8 mouse cellular contexts compared by ENCODE assay signal in the genomic region with DNA sequence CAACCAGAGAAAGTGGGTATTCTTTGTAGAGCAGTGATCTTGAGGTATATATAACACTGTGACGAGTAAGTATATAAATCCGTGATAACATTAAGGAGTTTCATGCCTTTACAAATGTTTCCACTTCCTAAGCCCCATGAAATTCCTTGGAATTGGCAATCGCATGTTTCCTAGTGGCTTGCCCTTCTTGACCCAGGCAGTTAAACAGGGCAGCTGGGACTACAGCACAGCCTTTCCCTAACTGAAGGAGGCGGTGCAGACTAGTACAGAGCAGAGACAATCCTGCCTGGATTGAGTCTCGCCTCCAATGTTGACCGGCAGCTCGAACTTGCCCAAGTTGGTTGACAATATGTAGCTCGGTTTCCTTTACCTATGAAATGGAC. TPM values are rescaled to one million over a fixed set of nuclear protein-coding genes. Genes with fewer than 3 reads are reported as not detected.
DNase-seq lines count a peak whose midpoint lies in the region; ATAC-seq and TF ChIP-seq lines count a peak whose summit lies in the region.

No protein-coding gene starts in this region.

- peak overlapping the region; percentile 90 for H3K4me3 ChIP-seq in heart, embryonic 12.5 days
- H3K4me3 ChIP-seq in kidney, postnatal 0 days (replicated peaks; ENCODE audit: low read depth, low read length): peak overlapping the region; percentile 79

- peak overlapping the region; percentile 94 for H3K4me2 ChIP-seq in heart, embryonic 12.5 days
- H3K4me2 ChIP-seq in kidney, postnatal 0 days (ENCODE audit: low read length): peak overlapping the region; percentile 83

- under 1% methylated on average over 8 of the region's 8 CpGs for WGBS in heart, embryonic 12.5 days
- 1% methylated on average over 8 of the region's 8 CpGs for WGBS in kidney, postnatal 0 days

- H3K9me3 ChIP-seq in heart, embryonic 12.5 days (replicated peaks): no peaks in the 10 kb centered on the region
- no peaks in the 10 kb centered on the region for H3K9me3 ChIP-seq in kidney, postnatal 0 days (replicated peaks; ENCODE audit: low read length)

- peak overlapping the region; percentile 97 for H3K27ac ChIP-seq in heart, embryonic 12.5 days (ENCODE audit: poor library complexity, severe bottlenecking)
- peak overlapping the region; percentile 93 for H3K27ac ChIP-seq in kidney, postnatal 0 days

- TF ChIP-seq CTCF in kidney, postnatal 0 days (IDR thresholded peaks at IDR 0.05; ENCODE audit: low read depth): peak; percentile 54

- DNase-seq in frontal cortex, postnatal 25 days (ENCODE audit: low spot score in 2 of 2): no peak
- DNase-seq in R1 (ENCODE audit: low read depth, low spot score): peak; percentile 75
- DNase-seq in embryo, embryonic 10.5 days (ENCODE audit: low spot score): peak; percentile 79
- peak; percentile 79 for DNase-seq in kidney, postnatal 0 days (ENCODE audit: low spot score)
- DNase-seq in lung, postnatal 4 days: peak; percentile 38 to 52
- DNase-seq in spleen, postnatal 4 days (ENCODE audit: low spot score in 2 of 2): peak; percentile 40 to 72

- H3K9ac ChIP-seq in heart, embryonic 12.5 days: peak overlapping the region; percentile 93
- peak overlapping the region; percentile 77 for H3K9ac ChIP-seq in kidney, postnatal 0 days (ENCODE audit: low read depth, low read length)

- H3K36me3 ChIP-seq in heart, embryonic 12.5 days: peaks cover 15% of the 10 kb centered on the region
- 0 out of 2 replicates have a peak, but pooled peaks cover 8% of the 10 kb centered on the region for H3K36me3 ChIP-seq in kidney, postnatal 0 days (ENCODE audit: insufficient read depth, low read length)

- peaks cover 39% of the 10 kb centered on the region for H3K4me1 ChIP-seq in heart, embryonic 12.5 days (replicated peaks)
- peaks cover 8% of the 10 kb centered on the region; the same call in 1 of the 2 replicates for H3K4me1 ChIP-seq in kidney, postnatal 0 days (replicated peaks; ENCODE audit: insufficient read depth, low read length)

- ATAC-seq in frontal cortex, adult (ENCODE audit: low TSS enrichment): 0 out of 2 replicates have a peak, but pooled peaks have one; percentile 35
- peak; percentile 72; the same call in 1 of the 2 replicates for ATAC-seq in heart, embryonic 12.5 days (ENCODE audit: insufficient number of reproducible peaks, low FRiP score)
- ATAC-seq in kidney, postnatal 0 days (replicated peaks; ENCODE audit: low FRiP score, low read depth): peak; percentile 50; the same call in 1 of the 2 replicates

- no peaks in the 10 kb centered on the region for H3K27me3 ChIP-seq in heart, embryonic 12.5 days (replicated peaks)
- H3K27me3 ChIP-seq in kidney, postnatal 0 days (ENCODE audit: insufficient read depth, low read length): no peaks in the 10 kb centered on the region

RNA-seq across cellular contexts. Expression of a gene that starts 6.9 kb away (rescaled TPM):
- polyA plus RNA-seq in heart, embryonic 12.5 days (2016; fragmentation: Nextera tagmentation; extraction: Ambion mirVana): 0.31 and 0.39 TPM in 2 replicates
- 0.14 and 0.20 TPM in 2 replicates for polyA plus RNA-seq in kidney, postnatal 0 days (2015; fragmentation: Nextera tagmentation; extraction: Ambion mirVana)

RNA-seq across cellular contexts. Expression of a gene that starts 25.8 kb away (rescaled TPM):
- 90.9 and 92.6 TPM in 2 replicates for polyA plus RNA-seq in heart, embryonic 12.5 days (2016; fragmentation: Nextera tagmentation; extraction: Ambion mirVana)
- polyA plus RNA-seq in kidney, postnatal 0 days (2015; fragmentation: Nextera tagmentation; extraction: Ambion mirVana): 70.9 and 73.8 TPM in 2 replicates

Comparison
In these comparisons a context has a peak if more than half of its experiments do, and no peak if none do; other contexts are left out.
1. DNase-seq: peak in R1 (single experiment), embryo, embryonic 10.5 days (single experiment), kidney, postnatal 0 days (single experiment), lung, postnatal 4 days (2 of 2) and spleen, postnatal 4 days (2 of 2); none in frontal cortex, postnatal 25 days (0 of 2).
2. Peak in every context shown above with its lines, with median percentiles within 50 percentile points of each other: ATAC-seq.